Mouse (Mus musculus): ENCODE measurements around the gene Gpr183. TPM values are rescaled to one million over a fixed set of nuclear protein-coding genes. Genes with fewer than 3 reads are reported as not detected.

Gpr183 gene
- polyA plus RNA-seq, 1 experiment from 2014 or later = 3.2 TPM

DNA sequence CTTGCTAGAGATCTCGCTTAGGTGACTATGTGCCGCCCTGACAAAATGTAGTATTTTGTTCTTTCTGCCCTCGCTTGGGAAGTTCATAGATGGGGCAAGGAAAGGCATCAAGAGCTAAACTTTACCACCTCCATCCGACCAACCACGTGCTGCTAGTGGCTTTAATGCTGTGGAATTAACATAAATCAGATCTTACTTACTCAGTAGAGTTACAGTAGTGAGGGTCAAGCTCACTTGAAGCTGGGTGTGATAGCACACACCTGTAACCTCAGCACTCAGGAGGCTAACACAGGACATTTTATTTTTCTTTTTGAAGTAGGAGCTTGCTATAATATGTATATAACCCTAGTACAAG is 13.0 kb downstream of the Gpr183 start:
- Histone ChIP-seq H3K9me3 (no peaks in the 10 kb centered on the region), H3K27ac (no peak overlapping the region), H3K4me1 (peaks cover 11% of the 10 kb centered on the region; the same call in 1 of the 2 replicates), H3K4me3 (no peak overlapping the region), H3K4me2 (replicated peaks) (no peak overlapping the region), H3K9ac (no peak overlapping the region), H3K27me3 (no peaks in the 10 kb centered on the region), H3K36me3 (peaks cover 8% of the 10 kb centered on the region; the same call in 1 of the 2 replicates)
- ATAC-seq (ENCODE audit: low FRiP score, low read depth) = no peak
- 83% methylated on average over 5 of the region's 5 CpGs for WGBS

DNA sequence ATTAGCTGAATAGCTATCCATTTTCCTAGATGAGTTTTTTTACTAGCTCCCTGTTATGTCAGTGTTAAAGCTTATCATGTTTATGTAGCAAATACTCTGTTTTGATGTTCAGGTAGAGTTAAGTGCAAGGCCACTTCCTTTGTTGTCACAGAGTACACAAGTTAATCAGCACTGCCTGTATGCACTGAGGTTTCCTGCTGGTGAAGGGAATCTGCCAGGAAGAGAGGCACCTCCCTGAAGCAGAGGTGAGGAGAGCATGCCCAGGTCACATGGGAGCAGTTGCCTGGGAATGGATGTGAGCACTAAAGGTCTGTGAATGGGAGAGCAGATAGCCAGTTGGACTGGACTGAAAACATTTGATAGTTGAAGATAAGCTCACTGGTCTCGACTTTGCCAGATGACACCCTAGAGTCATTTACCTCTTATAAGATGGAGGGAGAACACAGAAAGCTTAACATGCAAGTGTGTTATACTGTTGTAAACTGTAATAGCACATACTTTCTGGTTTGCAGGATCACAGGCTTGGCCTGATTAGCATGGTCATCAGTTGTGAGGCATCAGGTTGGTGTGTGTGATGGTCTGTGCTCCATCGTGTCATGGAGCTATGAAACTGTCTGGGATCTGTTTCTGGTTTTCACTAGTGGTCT is 13.5 kb downstream of the Gpr183 start:
- no peak overlapping the region for H3K4me2 ChIP-seq (replicated peaks)
- peaks cover 11% of the 10 kb centered on the region; the same call in 1 of the 2 replicates for H3K4me1 ChIP-seq
- H3K27me3 ChIP-seq = no peaks in the 10 kb centered on the region
- peaks cover 8% of the 10 kb centered on the region; the same call in 1 of the 2 replicates for H3K36me3 ChIP-seq
- H3K9ac ChIP-seq = no peak overlapping the region
- 71% methylated on average over 2 of the region's 2 CpGs for WGBS
- no peak overlapping the region for H3K27ac ChIP-seq
- no peak for ATAC-seq (ENCODE audit: low FRiP score, low read depth)
- no peak overlapping the region for H3K4me3 ChIP-seq
- no peaks in the 10 kb centered on the region for H3K9me3 ChIP-seq

DNA sequence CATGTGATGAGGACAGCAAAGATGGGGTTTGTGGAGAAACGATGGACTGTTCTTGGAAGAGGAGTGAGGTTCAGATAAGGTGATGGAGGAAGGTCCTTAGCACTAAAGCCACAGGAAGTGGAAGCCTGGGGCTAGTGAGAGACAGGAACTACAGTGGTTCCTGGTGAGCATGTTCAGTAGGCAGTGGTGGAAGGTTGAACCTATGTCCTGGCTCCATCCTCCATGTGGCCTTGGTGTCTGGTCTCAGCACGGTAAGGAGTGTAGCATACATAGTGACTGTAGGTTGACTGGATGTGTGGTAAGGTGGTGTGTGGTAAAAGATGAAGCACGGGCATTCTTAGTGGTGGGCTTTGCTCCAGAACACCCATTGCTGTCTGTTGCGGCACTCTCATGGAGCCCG is 15.1 kb downstream of the Gpr183 start:
- no peak overlapping the region for H3K9ac ChIP-seq
- H3K9me3 ChIP-seq = no peaks in the 10 kb centered on the region
- peaks cover 10% of the 10 kb centered on the region; the same call in 1 of the 2 replicates for H3K4me1 ChIP-seq
- no peak for ATAC-seq (ENCODE audit: low FRiP score, low read depth)
- WGBS = 96% methylated on average over 5 of the region's 5 CpGs
- H3K27ac ChIP-seq = no peak overlapping the region
- H3K4me3 ChIP-seq = no peak overlapping the region
- no peaks in the 10 kb centered on the region for H3K27me3 ChIP-seq
- no peak overlapping the region for H3K4me2 ChIP-seq (replicated peaks)
- peaks cover 8% of the 10 kb centered on the region; the same call in 1 of the 2 replicates for H3K36me3 ChIP-seq

DNA sequence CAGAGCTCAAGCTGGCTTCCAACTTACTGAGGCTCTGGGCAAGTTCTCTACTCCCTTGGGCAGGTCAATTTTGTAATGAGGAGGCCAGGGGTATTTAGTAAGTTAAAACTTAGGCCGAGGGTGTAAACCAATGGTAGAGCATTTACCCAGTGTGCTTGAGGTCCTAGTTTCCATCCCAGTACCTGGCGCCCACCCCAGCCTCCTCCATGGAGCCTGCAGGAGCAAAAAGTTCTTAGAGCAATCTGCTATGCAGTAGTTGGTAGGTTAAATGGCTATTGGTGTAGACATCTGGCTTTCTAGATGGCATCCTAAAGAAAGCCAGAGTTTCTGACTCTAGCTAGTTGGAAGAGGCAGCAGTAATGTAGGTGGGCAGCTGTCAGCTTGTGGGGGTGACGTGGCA is 15.6 kb downstream of the Gpr183 start:
- no peak overlapping the region for H3K27ac ChIP-seq
- ATAC-seq (ENCODE audit: low FRiP score, low read depth) = no peak
- no peaks in the 10 kb centered on the region for H3K9me3 ChIP-seq
- no peak overlapping the region for H3K4me3 ChIP-seq
- H3K27me3 ChIP-seq = no peaks in the 10 kb centered on the region
- WGBS = 94% methylated on average over 3 of the region's 3 CpGs
- H3K9ac ChIP-seq = no peak overlapping the region
- peaks cover 7% of the 10 kb centered on the region; the same call in 1 of the 2 replicates for H3K4me1 ChIP-seq
- peaks cover 3% of the 10 kb centered on the region; the same call in 1 of the 2 replicates for H3K36me3 ChIP-seq
- H3K4me2 ChIP-seq (replicated peaks) = no peak overlapping the region

DNA sequence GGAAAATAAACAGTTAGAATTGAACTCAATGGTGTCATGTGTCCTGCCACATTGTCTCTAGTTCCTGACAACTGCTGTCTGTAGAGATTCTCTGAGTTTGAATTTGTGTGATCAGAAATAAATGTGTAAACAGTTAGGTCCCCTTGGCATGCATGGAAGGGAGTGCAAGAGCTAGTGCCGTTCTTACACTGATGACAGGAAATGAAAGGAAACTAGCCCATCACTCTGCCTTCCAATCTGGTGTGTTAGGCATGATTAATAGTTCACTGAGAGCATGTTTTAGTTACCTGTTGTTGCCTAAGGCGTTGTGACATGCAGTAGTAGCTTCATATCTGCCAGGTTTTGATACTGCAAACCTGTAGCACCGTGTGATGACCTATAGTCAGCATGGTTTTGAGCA is 17.0 kb downstream of the Gpr183 start:
- Histone ChIP-seq H3K4me3 (no peak overlapping the region), H3K4me2 (replicated peaks) (no peak overlapping the region), H3K9ac (no peak overlapping the region), H3K9me3 (0 out of 2 replicates have a peak, but pooled peaks cover 3% of the 10 kb centered on the region), H3K27ac (no peak overlapping the region), H3K4me1 (peaks cover 7% of the 10 kb centered on the region; the same call in 1 of the 2 replicates), H3K36me3 (no peaks in the 10 kb centered on the region), H3K27me3 (no peaks in the 10 kb centered on the region)
- 83% methylated on average over 3 of the region's 3 CpGs for WGBS
- no peak for ATAC-seq (ENCODE audit: low FRiP score, low read depth)

DNA sequence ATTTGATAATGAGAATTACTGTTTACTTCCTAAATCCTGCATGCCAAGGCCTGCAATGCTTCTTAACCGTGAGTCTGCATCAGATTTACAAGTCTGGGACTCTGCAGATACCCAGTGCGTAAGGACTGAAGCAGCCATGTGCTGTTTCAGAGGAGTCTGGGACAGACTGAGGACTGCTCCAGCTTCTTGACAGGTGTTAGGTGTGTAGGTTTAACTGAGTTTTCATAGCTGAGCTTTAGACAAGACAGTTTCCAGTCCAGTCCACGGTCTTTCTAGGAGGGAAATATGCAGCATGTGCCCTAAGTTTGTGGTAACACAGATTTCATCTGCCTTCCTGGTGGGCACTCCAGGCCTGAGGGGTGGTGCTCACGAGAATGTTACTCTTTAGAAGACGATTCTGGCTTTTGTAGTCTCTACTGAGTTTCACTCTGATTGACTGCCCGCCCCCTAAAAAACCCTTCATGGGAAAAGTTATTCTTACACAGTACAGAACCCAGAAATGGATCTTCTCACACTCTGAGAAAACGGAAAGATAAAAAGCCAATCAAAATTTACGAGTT is 17.7 kb downstream of the Gpr183 start:
- H3K4me1 ChIP-seq = peaks cover 7% of the 10 kb centered on the region; the same call in 1 of the 2 replicates
- no peak overlapping the region for H3K9ac ChIP-seq
- H3K27ac ChIP-seq = peak overlapping the region; percentile 22; the same call in 1 of the 2 replicates
- 46% methylated on average over 8 of the region's 8 CpGs for WGBS
- no peak overlapping the region for H3K4me2 ChIP-seq (replicated peaks)
- H3K27me3 ChIP-seq = no peaks in the 10 kb centered on the region
- 0 out of 2 replicates have a peak, but pooled peaks cover 3% of the 10 kb centered on the region for H3K9me3 ChIP-seq
- no peak for ATAC-seq (ENCODE audit: low FRiP score, low read depth)
- H3K36me3 ChIP-seq = no peaks in the 10 kb centered on the region
- H3K4me3 ChIP-seq = no peak overlapping the region

DNA sequence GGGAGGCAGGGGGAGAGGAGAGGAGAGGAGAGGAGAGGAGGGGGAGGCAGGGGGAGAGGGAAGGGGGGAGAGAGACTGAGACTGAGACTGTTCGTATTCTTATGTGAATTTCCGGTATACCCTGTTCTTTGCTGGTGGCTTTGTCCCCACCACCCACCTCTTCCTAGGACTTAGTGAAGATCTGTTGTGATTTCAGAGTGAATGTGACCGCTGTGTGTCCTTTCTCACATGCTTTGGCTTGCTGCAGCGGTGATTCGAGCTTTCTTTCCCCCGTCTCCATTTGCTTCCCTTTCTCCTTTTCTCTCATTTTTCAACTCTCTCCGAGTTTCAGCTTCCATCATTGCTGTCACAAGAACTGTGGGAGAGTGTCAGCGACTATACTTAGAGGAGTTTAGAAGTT is 18.3 kb downstream of the Gpr183 start:
- H3K4me2 ChIP-seq (replicated peaks) = no peak overlapping the region
- H3K36me3 ChIP-seq = no peaks in the 10 kb centered on the region
- 68% methylated on average over 8 of the region's 8 CpGs for WGBS
- no peak overlapping the region for H3K4me3 ChIP-seq
- peaks cover 5% of the 10 kb centered on the region; the same call in 1 of the 2 replicates for H3K4me1 ChIP-seq
- H3K27me3 ChIP-seq = no peaks in the 10 kb centered on the region
- H3K9ac ChIP-seq = no peak overlapping the region
- peak overlapping the region; percentile 22; the same call in 1 of the 2 replicates for H3K27ac ChIP-seq
- no peak for ATAC-seq (ENCODE audit: low FRiP score, low read depth)
- 0 out of 2 replicates have a peak, but pooled peaks cover 3% of the 10 kb centered on the region for H3K9me3 ChIP-seq

DNA sequence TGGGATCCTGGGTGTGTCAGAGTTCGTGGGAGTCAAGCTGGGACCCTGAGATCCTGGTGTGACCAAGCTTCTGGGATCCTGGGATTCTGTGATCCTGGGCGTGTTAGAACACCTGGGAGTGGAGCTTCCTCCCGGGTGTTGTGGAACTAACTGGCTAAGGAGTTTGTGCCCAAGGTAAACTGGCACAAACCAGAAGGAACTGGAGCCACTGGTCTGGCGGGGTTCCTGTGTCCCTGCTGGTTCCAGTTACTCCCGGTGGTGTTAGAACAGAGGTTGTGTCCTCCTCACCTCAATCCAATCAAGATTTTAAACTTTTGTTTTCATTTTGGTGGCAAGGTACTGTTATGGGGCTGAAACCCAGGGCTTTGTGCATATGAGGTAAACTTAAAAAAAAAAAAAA is 18.9 kb downstream of the Gpr183 start:
- 73% methylated on average over 5 of the region's 5 CpGs for WGBS
- Histone ChIP-seq H3K9ac (no peak overlapping the region), H3K4me3 (no peak overlapping the region), H3K4me2 (replicated peaks) (no peak overlapping the region), H3K27ac (no peak overlapping the region), H3K4me1 (peaks cover 5% of the 10 kb centered on the region; the same call in 1 of the 2 replicates), H3K36me3 (no peaks in the 10 kb centered on the region), H3K9me3 (0 out of 2 replicates have a peak, but pooled peaks cover 3% of the 10 kb centered on the region), H3K27me3 (no peaks in the 10 kb centered on the region)
- ATAC-seq (ENCODE audit: low FRiP score, low read depth) = no peak

DNA sequence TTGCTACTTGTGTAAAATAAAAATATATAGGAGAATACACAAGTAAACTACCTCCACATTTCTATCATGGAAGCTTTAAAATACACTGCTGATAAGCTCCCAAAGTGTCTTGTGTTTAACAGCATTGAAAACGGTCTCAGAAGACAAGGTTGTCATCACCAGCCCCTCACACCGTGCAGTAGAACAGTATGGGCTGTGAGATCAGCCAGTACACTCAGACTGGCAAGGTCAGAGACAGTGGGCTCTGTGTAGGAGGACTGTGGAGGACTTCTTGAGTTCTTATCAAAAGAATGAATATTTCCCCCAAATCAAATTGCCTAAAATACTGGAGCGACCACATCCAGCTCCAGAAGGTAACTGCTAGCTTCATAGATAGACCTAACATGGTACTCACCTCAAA is 25.4 kb downstream of the Gpr183 start:
- H3K36me3 ChIP-seq = peaks cover 16% of the 10 kb centered on the region
- whole genome bisulfite sequencing = 92% methylated on average over 3 of the region's 3 CpGs

DNA sequence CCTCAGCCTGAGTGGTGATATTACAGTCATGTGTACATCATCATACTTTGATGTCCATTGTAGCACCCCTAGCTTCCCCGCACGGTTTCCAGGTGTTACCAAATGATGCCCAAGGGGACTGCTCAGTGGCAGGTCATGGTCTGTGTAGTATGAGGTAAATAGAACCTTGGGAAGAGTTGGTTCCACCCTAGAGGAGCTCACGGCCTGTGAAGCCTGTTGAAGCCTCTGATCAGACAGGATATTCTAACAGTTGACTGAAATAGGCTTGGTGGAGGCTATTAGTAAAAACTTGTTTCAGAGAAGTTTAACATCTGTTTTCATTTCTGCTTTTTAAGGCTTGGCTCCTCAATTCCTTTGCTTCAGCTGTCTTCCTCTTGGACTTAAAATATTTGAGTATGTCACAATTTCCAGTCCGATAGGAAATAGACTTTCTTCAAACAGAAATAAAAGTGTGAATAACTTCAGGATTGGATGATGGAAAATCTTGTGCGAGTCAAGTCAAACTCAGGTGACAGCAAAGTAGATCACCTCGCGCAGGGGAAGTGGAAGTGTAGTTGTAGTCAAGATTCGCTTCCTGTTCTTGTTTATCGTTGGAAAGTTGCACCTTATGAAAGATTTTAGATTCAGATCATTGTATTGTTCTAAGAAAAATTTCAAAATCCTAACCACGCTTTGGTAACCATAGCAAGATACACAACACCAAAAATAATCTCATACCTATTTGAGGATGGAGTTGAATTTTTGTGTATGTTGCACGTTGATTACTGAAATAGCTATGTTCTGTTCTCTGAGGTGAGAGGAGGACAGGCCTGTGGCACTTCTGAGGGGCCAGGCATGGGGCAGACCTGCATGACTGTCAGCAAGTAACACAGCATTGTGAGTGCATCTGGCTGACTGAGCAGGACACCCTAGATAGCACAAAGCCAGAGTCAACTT is 26.5 kb downstream of the Gpr183 start:
- Histone ChIP-seq H3K9ac (no peak overlapping the region), H3K4me1 (no peaks in the 10 kb centered on the region; the same call in 1 of the 2 replicates), H3K36me3 (peaks cover 27% of the 10 kb centered on the region), H3K27me3 (no peaks in the 10 kb centered on the region), H3K4me2 (replicated peaks) (no peak overlapping the region), H3K4me3 (no peak overlapping the region), H3K9me3 (peaks cover 12% of the 10 kb centered on the region), H3K27ac (no peak overlapping the region; the same call in 1 of the 2 replicates)
- WGBS = 83% methylated on average over 11 of the region's 11 CpGs
- no peak for ATAC-seq (ENCODE audit: low FRiP score, low read depth)

More for the DNA sequence above, 25.4 kb downstream of the Gpr183 start:
- Histone ChIP-seq H3K27me3 (no peaks in the 10 kb centered on the region), H3K4me2 (replicated peaks) (no peak overlapping the region), H3K27ac (no peak overlapping the region), H3K4me1 (no peaks in the 10 kb centered on the region; the same call in 1 of the 2 replicates), H3K9me3 (peaks cover 15% of the 10 kb centered on the region), H3K9ac (no peak overlapping the region), H3K4me3 (no peak overlapping the region)
- ATAC-seq (ENCODE audit: low FRiP score, low read depth) = no peak

DNA sequence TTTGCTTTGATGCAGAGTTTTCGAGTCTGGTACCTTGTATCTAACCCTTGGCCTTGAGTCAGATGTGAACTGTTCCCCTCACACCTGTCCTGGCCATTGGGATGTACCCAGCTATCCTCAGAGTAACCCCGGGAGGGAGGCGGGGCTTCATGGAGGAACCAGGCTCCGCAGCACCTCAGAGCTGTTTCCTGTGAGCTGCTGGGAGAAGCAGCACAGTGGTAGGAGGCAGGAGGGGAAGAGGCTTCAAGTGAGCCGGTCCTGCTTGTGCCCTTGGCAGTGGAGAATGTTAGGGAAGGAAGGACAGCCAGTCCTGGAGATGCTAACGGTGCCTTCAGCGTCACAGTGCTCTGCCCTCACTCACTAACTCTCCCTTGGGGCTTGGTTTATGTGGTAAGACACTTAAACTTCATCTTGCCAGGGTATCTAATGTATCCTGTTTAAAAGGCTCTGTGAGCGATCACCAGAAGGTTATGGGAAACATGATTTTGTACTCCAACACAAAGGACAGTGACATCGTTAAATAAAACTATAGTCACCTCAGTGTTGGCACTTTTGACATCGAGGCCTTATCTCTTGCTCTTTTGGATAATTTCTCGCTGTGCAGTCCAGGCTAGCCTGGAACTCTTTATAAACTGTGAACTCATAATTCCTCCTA is 27.3 kb downstream of the Gpr183 start:
- H3K36me3 ChIP-seq = peaks cover 29% of the 10 kb centered on the region
- WGBS = 79% methylated on average over 11 of the region's 11 CpGs
- H3K27ac ChIP-seq = no peak overlapping the region; the same call in 1 of the 2 replicates
- no peak overlapping the region for H3K4me3 ChIP-seq
- H3K9me3 ChIP-seq = peaks cover 12% of the 10 kb centered on the region
- H3K9ac ChIP-seq = no peak overlapping the region
- no peaks in the 10 kb centered on the region for H3K27me3 ChIP-seq
- no peak overlapping the region for H3K4me2 ChIP-seq (replicated peaks)
- ATAC-seq (ENCODE audit: low FRiP score, low read depth) = no peak
- no peaks in the 10 kb centered on the region; the same call in 1 of the 2 replicates for H3K4me1 ChIP-seq

All from limb, embryonic 13.5 days (tissue).